Mouse (Mus musculus): Measurements from ENCODE around the gene Ect2. TPM values are rescaled to one million over a fixed set of nuclear protein-coding genes. Genes with fewer than 3 reads are reported as not detected.

The Ect2 gene
- polyA plus RNA-seq, 1 experiment from 2014 or later, result 76.7 TPM

- WGBS, result 97% methylated on average over 2 of the region's 2 CpGs
- ATAC-seq (ENCODE audit: low FRiP score) (no peak), DNase-seq (ENCODE audit: low spot score) (no peak)
- no peaks in the 10 kb centered on the region for H3K27me3 ChIP-seq (ENCODE audit: control insufficient read depth, insufficient read depth, low read length)
- H3K9ac ChIP-seq (ENCODE audit: low read depth, low read length), result no peak overlapping the region
- H3K27ac ChIP-seq (ENCODE audit: low read depth, low read length), result no peak overlapping the region
- no peaks in the 10 kb centered on the region for H3K36me3 ChIP-seq (ENCODE audit: control insufficient read depth, insufficient read depth, low read length)
- H3K4me1 ChIP-seq (replicated peaks; ENCODE audit: control insufficient read depth, insufficient read depth, low read length), result no peaks in the 10 kb centered on the region
- no peak overlapping the region for H3K4me2 ChIP-seq (replicated peaks; ENCODE audit: low read depth, low read length)
- no peaks in the 10 kb centered on the region for H3K9me3 ChIP-seq (ENCODE audit: control insufficient read depth, low read length)
- no peak overlapping the region for H3K4me3 ChIP-seq (ENCODE audit: low read depth, low read length)
Measured at GRCm38 (mm10) chr3:27064886-27065285, 88.8 kb downstream of the Ect2 start.

GRCm38 (mm10) chr3:27063399-27064260, 90.0 kb downstream of the Ect2 start:
- Histone ChIP-seq H3K27me3 (ENCODE audit: control insufficient read depth, insufficient read depth, low read length) (no peaks in the 10 kb centered on the region), H3K9ac (ENCODE audit: low read depth, low read length) (no peak overlapping the region), H3K36me3 (ENCODE audit: control insufficient read depth, insufficient read depth, low read length) (no peaks in the 10 kb centered on the region), H3K27ac (ENCODE audit: low read depth, low read length) (no peak overlapping the region), H3K4me2 (replicated peaks; ENCODE audit: low read depth, low read length) (no peak overlapping the region), H3K4me3 (ENCODE audit: low read depth, low read length) (no peak overlapping the region), H3K9me3 (ENCODE audit: control insufficient read depth, low read length) (no peaks in the 10 kb centered on the region), H3K4me1 (replicated peaks; ENCODE audit: control insufficient read depth, insufficient read depth, low read length) (no peaks in the 10 kb centered on the region)
- no peak for ATAC-seq (ENCODE audit: low FRiP score)
- WGBS, result 70% methylated on average over 11 of the region's 11 CpGs
- DNase-seq (ENCODE audit: low spot score), result no peak

GRCm38 (mm10) chr3:27060441-27060840, 93.2 kb downstream of the Ect2 start:
- Histone ChIP-seq H3K27ac (ENCODE audit: low read depth, low read length) (no peak overlapping the region), H3K4me2 (replicated peaks; ENCODE audit: low read depth, low read length) (no peak overlapping the region)
- WGBS, result 90% methylated on average over 12 of the region's 12 CpGs

GRCm38 (mm10) chr3:27059529-27060322, 94.0 kb downstream of the Ect2 start:
- Histone ChIP-seq H3K27me3 (ENCODE audit: control insufficient read depth, insufficient read depth, low read length) (no peaks in the 10 kb centered on the region), H3K4me1 (replicated peaks; ENCODE audit: control insufficient read depth, insufficient read depth, low read length) (no peaks in the 10 kb centered on the region), H3K36me3 (ENCODE audit: control insufficient read depth, insufficient read depth, low read length) (no peaks in the 10 kb centered on the region), H3K9ac (ENCODE audit: low read depth, low read length) (no peak overlapping the region), H3K4me3 (ENCODE audit: low read depth, low read length) (no peak overlapping the region), H3K9me3 (ENCODE audit: control insufficient read depth, low read length) (no peaks in the 10 kb centered on the region), H3K27ac (ENCODE audit: low read depth, low read length) (no peak overlapping the region), H3K4me2 (replicated peaks; ENCODE audit: low read depth, low read length) (no peak overlapping the region)
- 64% methylated on average over 12 of the region's 12 CpGs for WGBS
- DNase-seq (ENCODE audit: low spot score) (no peak), ATAC-seq (ENCODE audit: low FRiP score) (peak; percentile 60; the same call in 1 of the 2 replicates)

More at GRCm38 (mm10) chr3:27060441-27060840, 93.2 kb downstream of the Ect2 start:
- Histone ChIP-seq H3K9ac (ENCODE audit: low read depth, low read length) (no peak overlapping the region), H3K4me3 (ENCODE audit: low read depth, low read length) (no peak overlapping the region), H3K9me3 (ENCODE audit: control insufficient read depth, low read length) (no peaks in the 10 kb centered on the region), H3K27me3 (ENCODE audit: control insufficient read depth, insufficient read depth, low read length) (no peaks in the 10 kb centered on the region), H3K4me1 (replicated peaks; ENCODE audit: control insufficient read depth, insufficient read depth, low read length) (no peaks in the 10 kb centered on the region), H3K36me3 (ENCODE audit: control insufficient read depth, insufficient read depth, low read length) (no peaks in the 10 kb centered on the region)
- DNase-seq (ENCODE audit: low spot score) (no peak), ATAC-seq (ENCODE audit: low FRiP score) (no peak)

- Histone ChIP-seq H3K4me3 (ENCODE audit: low read depth, low read length) (no peak overlapping the region), H3K27me3 (ENCODE audit: control insufficient read depth, insufficient read depth, low read length) (no peaks in the 10 kb centered on the region), H3K27ac (ENCODE audit: low read depth, low read length) (no peak overlapping the region), H3K4me2 (replicated peaks; ENCODE audit: low read depth, low read length) (no peak overlapping the region), H3K36me3 (ENCODE audit: control insufficient read depth, insufficient read depth, low read length) (no peaks in the 10 kb centered on the region), H3K9me3 (ENCODE audit: control insufficient read depth, low read length) (no peaks in the 10 kb centered on the region), H3K4me1 (replicated peaks; ENCODE audit: control insufficient read depth, insufficient read depth, low read length) (no peaks in the 10 kb centered on the region), H3K9ac (ENCODE audit: low read depth, low read length) (no peak overlapping the region)
- 97% methylated on average over 3 of the region's 3 CpGs for WGBS
- DNase-seq (ENCODE audit: low spot score) (no peak), ATAC-seq (ENCODE audit: low FRiP score) (no peak)
Measured at GRCm38 (mm10) chr3:27055471-27055870, 98.2 kb downstream of the Ect2 start.

GRCm38 (mm10) chr3:27054766-27055165, 98.9 kb downstream of the Ect2 start:
- Histone ChIP-seq H3K4me3 (ENCODE audit: low read depth, low read length) (no peak overlapping the region), H3K9ac (ENCODE audit: low read depth, low read length) (no peak overlapping the region)
- 72% methylated on average over 2 of the region's 2 CpGs for WGBS

More at GRCm38 (mm10) chr3:27054766-27055165, 98.9 kb downstream of the Ect2 start:
- Histone ChIP-seq H3K27ac (ENCODE audit: low read depth, low read length) (no peak overlapping the region), H3K4me2 (replicated peaks; ENCODE audit: low read depth, low read length) (no peak overlapping the region), H3K27me3 (ENCODE audit: control insufficient read depth, insufficient read depth, low read length) (no peaks in the 10 kb centered on the region), H3K9me3 (ENCODE audit: control insufficient read depth, low read length) (no peaks in the 10 kb centered on the region), H3K36me3 (ENCODE audit: control insufficient read depth, insufficient read depth, low read length) (no peaks in the 10 kb centered on the region), H3K4me1 (replicated peaks; ENCODE audit: control insufficient read depth, insufficient read depth, low read length) (no peaks in the 10 kb centered on the region)
- no peak for DNase-seq (ENCODE audit: low spot score)
- no peak for ATAC-seq (ENCODE audit: low FRiP score)

Other genes with a start within 250 kb of the Ect2 start
- gene Nceh1, start 29.1 kb upstream of the Ect2 start, polyA plus RNA-seq (2014; fragmentation: Nextera tagmentation; extraction: Ambion mirVana), result 3.0 and 4.6 TPM in 2 replicates
- not detected in 2 replicates for gene Tnfsf10, start 163.2 kb upstream of the Ect2 start, polyA plus RNA-seq (2014; fragmentation: Nextera tagmentation; extraction: Ambion mirVana)
- gene Ghsr, start 217.5 kb upstream of the Ect2 start, polyA plus RNA-seq (2014; fragmentation: Nextera tagmentation; extraction: Ambion mirVana), result 0.14 and 0.18 TPM in 2 replicates

All from hindbrain, embryonic 11.5 days (tissue).